Comparison of ENCODE assay signal across 23 mouse cellular contexts in genomic region chr6:30231758-30232293, GRCm38 (mm10).
DNase-seq lines count a peak whose midpoint lies in the region; ATAC-seq and TF ChIP-seq lines count a peak whose summit lies in the region.
"Had no signal": no experiment of that assay in that cellular context is flagged by ENCODE, and none has a peak within 500 bp of the region (broad histone marks: within the 10 kb centered on the region; RNA-seq: fewer than 3 reads in every experiment).

No protein-coding gene starts in this region.

- H3K27ac ChIP-seq in liver, adult 2 months (replicated peaks; ENCODE audit: insufficient read depth, low read depth, low read length), result no peak overlapping the region
- no peak overlapping the region for H3K27ac ChIP-seq in liver, embryonic 12.5 days
- H3K27ac ChIP-seq in intestine, embryonic 14.5 days (ENCODE audit: low read depth), result no peak overlapping the region
- no peak overlapping the region; the same call in 1 of the 2 replicates for H3K27ac ChIP-seq in intestine, postnatal 0 days (ENCODE audit: low read depth, low read length)
- H3K27ac ChIP-seq: forebrain, embryonic 10.5 days; forebrain, embryonic 13.5 days; heart, adult 2 months; hindbrain, embryonic 12.5 days; hindbrain, embryonic 15.5 days had no signal

- H3K27me3 ChIP-seq in liver, adult 2 months (ENCODE audit: control insufficient read depth, insufficient read depth, low read length), result no peaks in the 10 kb centered on the region
- no peaks in the 10 kb centered on the region for H3K27me3 ChIP-seq in liver, embryonic 12.5 days (replicated peaks)
- H3K27me3 ChIP-seq in intestine, embryonic 14.5 days (replicated peaks; ENCODE audit: control insufficient read depth, insufficient read depth, low read length), result no peaks in the 10 kb centered on the region
- H3K27me3 ChIP-seq in intestine, postnatal 0 days (replicated peaks; ENCODE audit: control insufficient read depth, insufficient read depth, low read length), result no peaks in the 10 kb centered on the region
- H3K27me3 ChIP-seq: CH12.LX; forebrain, embryonic 13.5 days; hindbrain, embryonic 12.5 days; hindbrain, embryonic 15.5 days had no signal

- ATAC-seq in liver, embryonic 12.5 days, result no peak
- 0 out of 2 replicates have a peak, but pooled peaks have one; percentile 58 for ATAC-seq in intestine, embryonic 14.5 days (replicated peaks; ENCODE audit: low FRiP score, low TSS enrichment, low read depth)
- ATAC-seq in intestine, postnatal 0 days, result peak; percentile 62
- ATAC-seq in megakaryocyte progenitor cell, adult 5-6 weeks (replicated peaks; ENCODE audit: poor library complexity), result no peak
- ATAC-seq: forebrain, embryonic 13.5 days; forebrain, embryonic 16.5 days had no signal

- H3K4me1 ChIP-seq in liver, adult 2 months (ENCODE audit: control insufficient read depth, insufficient read depth, low read length), result peaks cover 3% of the 10 kb centered on the region; the same call in 1 of the 2 replicates
- H3K4me1 ChIP-seq in liver, embryonic 12.5 days, result peaks cover 17% of the 10 kb centered on the region
- no peaks in the 10 kb centered on the region for H3K4me1 ChIP-seq in intestine, embryonic 14.5 days (replicated peaks; ENCODE audit: control insufficient read depth, insufficient read depth, low read length)
- H3K4me1 ChIP-seq in intestine, postnatal 0 days (replicated peaks; ENCODE audit: control insufficient read depth, insufficient read depth, low read length), result peaks cover 6% of the 10 kb centered on the region
- H3K4me1 ChIP-seq: forebrain, embryonic 10.5 days; forebrain, embryonic 13.5 days; hindbrain, embryonic 15.5 days had no signal

- no peak overlapping the region for H3K9ac ChIP-seq in liver, adult 2 months (ENCODE audit: low read depth, low read length)
- H3K9ac ChIP-seq in liver, embryonic 12.5 days, result no peak overlapping the region
- no peak overlapping the region for H3K9ac ChIP-seq in intestine, embryonic 14.5 days (ENCODE audit: low read length)
- H3K9ac ChIP-seq in intestine, postnatal 0 days (ENCODE audit: low read depth, low read length), result no peak overlapping the region
- H3K9ac ChIP-seq: forebrain, embryonic 13.5 days; hindbrain, embryonic 12.5 days; hindbrain, embryonic 15.5 days had no signal

- 55% methylated on average over 4 of the region's 4 CpGs for WGBS in liver, adult 2 months
- WGBS in liver, embryonic 12.5 days (ENCODE audit: insufficient replicate concordance), result 35% methylated on average over 4 of the region's 4 CpGs
- WGBS in intestine, embryonic 14.5 days, result 84% methylated on average over 4 of the region's 4 CpGs
- 49% methylated on average over 4 of the region's 4 CpGs for WGBS in intestine, postnatal 0 days

- no peak overlapping the region for H3K4me3 ChIP-seq in liver, adult 2 months (ENCODE audit: insufficient read depth, low read depth, low read length)
- H3K4me3 ChIP-seq in liver, embryonic 12.5 days, result no peak overlapping the region
- no peak overlapping the region for H3K4me3 ChIP-seq in intestine, embryonic 14.5 days (ENCODE audit: low read depth, low read length)
- no peak overlapping the region for H3K4me3 ChIP-seq in intestine, postnatal 0 days (ENCODE audit: low read depth, low read length)
- H3K4me3 ChIP-seq: forebrain, embryonic 10.5 days; forebrain, embryonic 13.5 days; heart, adult 2 months; hindbrain, embryonic 12.5 days; hindbrain, embryonic 15.5 days had no signal

- H3K4me2 ChIP-seq in liver, embryonic 12.5 days, result no peak overlapping the region
- H3K4me2 ChIP-seq in intestine, embryonic 14.5 days (ENCODE audit: low read length), result no peak overlapping the region
- H3K4me2 ChIP-seq in intestine, postnatal 0 days (replicated peaks; ENCODE audit: low read depth), result no peak overlapping the region
- H3K4me2 ChIP-seq: forebrain, embryonic 13.5 days; heart, embryonic 11.5 days; hindbrain, embryonic 12.5 days; hindbrain, embryonic 15.5 days had no signal

- TF ChIP-seq POLR2A in liver, adult 2 months (IDR thresholded peaks at IDR 0.05; ENCODE audit: extremely low read depth, insufficient read depth, low read length), result no peak

- TF ChIP-seq CTCF in liver, adult 2 months (IDR thresholded peaks at IDR 0.05; ENCODE audit: low read depth, low read length), result no peak
- no peak for TF ChIP-seq CTCF in intestine, postnatal 0 days (IDR thresholded peaks at IDR 0.05; ENCODE audit: low read depth)

- peaks cover 20% of the 10 kb centered on the region; the same call in 1 of the 2 replicates for H3K36me3 ChIP-seq in liver, adult 2 months (ENCODE audit: control insufficient read depth, insufficient read depth, low read length)
- H3K36me3 ChIP-seq in liver, embryonic 12.5 days, result peaks cover 22% of the 10 kb centered on the region
- peaks cover 6% of the 10 kb centered on the region; the same call in 1 of the 2 replicates for H3K36me3 ChIP-seq in intestine, embryonic 14.5 days (ENCODE audit: control insufficient read depth, insufficient read depth, low read length)
- H3K36me3 ChIP-seq in intestine, postnatal 0 days (ENCODE audit: control insufficient read depth, insufficient read depth), result peaks cover 3% of the 10 kb centered on the region; the same call in 1 of the 2 replicates

- H3K79me2 ChIP-seq in liver, adult 2 months (ENCODE audit: control insufficient read depth, insufficient read depth, low read length), result peaks cover 27% of the 10 kb centered on the region

- peak; percentile 42 for DNase-seq in liver, adult 2 months (ENCODE audit: extremely low read depth, low read depth, low spot score)
- DNase-seq in intestine, embryonic 14.5 days (ENCODE audit: low spot score), result no peak
- DNase-seq in heart, adult 8-10 months (ENCODE audit: low spot score), result no peak
- DNase-seq: adrenal gland, adult 2 months; adrenal gland, postnatal 25 days; B cell, adult 2 months; cerebellum, adult 18-20 months; cerebellum, adult 9-10 months; cerebellum, postnatal 14 days; gastrocnemius, postnatal 36 days; heart, adult 2 months; kidney, adult 11 months had no signal

- no peaks in the 10 kb centered on the region for H3K9me3 ChIP-seq in liver, embryonic 12.5 days (replicated peaks)
- H3K9me3 ChIP-seq in intestine, embryonic 14.5 days (ENCODE audit: control insufficient read depth, low read length), result no peaks in the 10 kb centered on the region
- H3K9me3 ChIP-seq in intestine, postnatal 0 days (ENCODE audit: control insufficient read depth), result no peaks in the 10 kb centered on the region
- H3K9me3 ChIP-seq: forebrain, embryonic 10.5 days; forebrain, embryonic 13.5 days; G1E; hindbrain, embryonic 12.5 days; hindbrain, embryonic 15.5 days had no signal

Comparison
In these comparisons a context has a peak if more than half of its experiments do, and no peak if none do; other contexts are left out.
1. ATAC-seq: peak in intestine, embryonic 14.5 days (single experiment) and intestine, postnatal 0 days (single experiment); none in liver, embryonic 12.5 days (single experiment) and megakaryocyte progenitor cell, adult 5-6 weeks (single experiment).